Mouse (Mus musculus): Measurements from ENCODE around the gene Stx8. TPM values are rescaled to one million over a fixed set of nuclear protein-coding genes. Genes with fewer than 3 reads are reported as not detected.

Stx8 gene
- polyA plus RNA-seq, 1 experiment from 2014 or later = 71.0 TPM

DNA sequence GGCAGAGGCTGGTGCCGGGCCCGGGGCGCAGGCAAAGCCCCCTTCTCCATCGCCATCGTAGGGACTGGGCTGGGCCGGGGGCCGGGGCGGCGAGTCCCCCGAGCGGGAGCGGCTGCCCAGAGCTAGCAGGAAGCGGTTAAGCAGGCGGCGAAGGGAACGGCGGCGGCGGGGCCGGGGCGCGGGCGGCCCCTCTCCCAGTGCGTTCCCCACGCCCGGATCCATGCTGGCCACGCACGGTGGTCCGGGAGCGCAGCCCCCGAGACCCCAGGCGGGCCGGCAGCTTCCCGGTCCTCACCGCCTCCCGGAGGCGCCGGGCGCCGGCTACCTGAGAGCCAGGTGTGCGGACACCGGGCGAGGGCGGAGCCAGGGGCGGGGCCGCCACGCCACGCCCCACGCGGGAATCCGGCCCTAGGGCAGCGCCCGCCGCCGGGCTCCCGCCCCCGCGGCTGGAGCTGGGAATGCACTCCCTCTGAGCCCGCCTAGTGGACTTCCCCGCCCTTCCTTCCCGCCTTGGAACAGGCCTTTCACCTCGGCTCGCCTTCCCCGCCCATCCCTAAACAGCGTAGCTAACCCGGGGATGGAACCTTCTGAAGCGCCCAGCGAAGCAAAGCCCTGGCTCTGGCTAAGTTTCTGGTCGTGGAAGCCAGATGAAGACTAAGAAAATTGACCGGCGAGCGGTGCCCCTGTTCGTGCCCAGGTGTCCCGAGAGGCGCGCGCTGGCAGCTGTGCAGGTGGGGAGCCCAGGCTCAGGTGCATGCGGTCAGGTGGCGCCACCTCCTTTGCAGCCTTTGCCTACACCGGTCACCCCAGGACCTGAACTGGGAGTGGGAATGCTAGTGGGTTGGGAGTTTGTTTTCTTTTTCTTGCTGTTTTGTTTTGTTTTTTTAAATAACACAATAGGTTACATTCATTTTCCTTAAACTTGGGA is 43.9 kb upstream of the Stx8 start, which contains the start of gene Usp43:
Gene Usp43 (minus strand): TSS at position 327 of the 928 bp plus-strand sequence.
- TF ChIP-seq EP300 (optimal IDR thresholded peaks at IDR 0.05) = no peak
- TF ChIP-seq CTCF (IDR thresholded peaks at IDR 0.05; ENCODE audit: low read depth) = peak; percentile 20; the same call in 1 of the 2 replicates
- Histone ChIP-seq H3K27me3 (ENCODE audit: control insufficient read depth, insufficient read depth, low read length) (no peaks in the 10 kb centered on the region), H3K4me2 (replicated peaks; ENCODE audit: low read depth) (peak within 1 kb of the TSS; percentile 99), H3K36me3 (ENCODE audit: control insufficient read depth, insufficient read depth, low read length) (no peaks in the 10 kb centered on the region), H3K9me3 (ENCODE audit: control insufficient read depth, low read length) (no peaks in the 10 kb centered on the region), H3K9ac (ENCODE audit: low read length) (peak within 1 kb of the TSS; percentile 75), H3K4me3 (ENCODE audit: low read depth, low read length) (peak within 1 kb of the TSS; percentile 64), H3K4me1 (replicated peaks; ENCODE audit: control insufficient read depth, insufficient read depth) (no peaks in the 10 kb centered on the region), H3K27ac (replicated peaks) (peak within 1 kb of the TSS; percentile 96)
- ATAC-seq (ENCODE audit: low FRiP score, low TSS enrichment) = peak; percentile 91
- under 1% methylated on average over 54 of the region's 80 CpGs for WGBS
- DNase-seq (ENCODE audit: low spot score) = peak; percentile 93

- Histone ChIP-seq H3K36me3 (ENCODE audit: control insufficient read depth, insufficient read depth, low read length) (no peaks in the 10 kb centered on the region), H3K9ac (ENCODE audit: low read length) (peak overlapping the region; percentile 75), H3K9me3 (ENCODE audit: control insufficient read depth, low read length) (no peaks in the 10 kb centered on the region), H3K4me1 (replicated peaks; ENCODE audit: control insufficient read depth, insufficient read depth) (no peaks in the 10 kb centered on the region), H3K4me3 (ENCODE audit: low read depth, low read length) (peak overlapping the region; percentile 64), H3K27ac (replicated peaks) (peak overlapping the region; percentile 92), H3K27me3 (ENCODE audit: control insufficient read depth, insufficient read depth, low read length) (no peaks in the 10 kb centered on the region), H3K4me2 (replicated peaks; ENCODE audit: low read depth) (peak overlapping the region; percentile 99)
- TF ChIP-seq EP300 (optimal IDR thresholded peaks at IDR 0.05) (no peak), CTCF (IDR thresholded peaks at IDR 0.05; ENCODE audit: low read depth) (peak; percentile 61)
- ATAC-seq (ENCODE audit: low FRiP score, low TSS enrichment) = peak; percentile 51
- under 1% methylated on average over 12 of the region's 12 CpGs for WGBS
- peak; percentile 82 for DNase-seq (ENCODE audit: low spot score)
These were observed 43.3 kb upstream of the Stx8 start for GRCm38 (mm10) chr11:67922755-67923125.

- Histone ChIP-seq H3K4me2 (replicated peaks; ENCODE audit: low read depth) (no peak overlapping the region), H3K27ac (replicated peaks) (no peak overlapping the region), H3K4me1 (replicated peaks; ENCODE audit: control insufficient read depth, insufficient read depth) (no peaks in the 10 kb centered on the region), H3K36me3 (ENCODE audit: control insufficient read depth, insufficient read depth, low read length) (no peaks in the 10 kb centered on the region), H3K27me3 (ENCODE audit: control insufficient read depth, insufficient read depth, low read length) (no peaks in the 10 kb centered on the region), H3K4me3 (ENCODE audit: low read depth, low read length) (no peak overlapping the region), H3K9ac (ENCODE audit: low read length) (no peak overlapping the region), H3K9me3 (ENCODE audit: control insufficient read depth, low read length) (no peaks in the 10 kb centered on the region)
- ATAC-seq (ENCODE audit: low FRiP score, low TSS enrichment) (no peak), DNase-seq (ENCODE audit: low spot score) (no peak)
- no peak for TF ChIP-seq EP300 (optimal IDR thresholded peaks at IDR 0.05)
- TF ChIP-seq CTCF (IDR thresholded peaks at IDR 0.05; ENCODE audit: low read depth) = peak; percentile 55
- 94% methylated on average over 5 of the region's 5 CpGs for WGBS
These were observed 42.3 kb upstream of the Stx8 start for GRCm38 (mm10) chr11:67923720-67924119.

GRCm38 (mm10) chr11:67925000-67925399 is 41.0 kb upstream of the Stx8 start:
- ATAC-seq (ENCODE audit: low FRiP score, low TSS enrichment) (peak; percentile 43; the same call in 1 of the 2 replicates), DNase-seq (ENCODE audit: low spot score) (peak; percentile 81)
- H3K4me2 ChIP-seq (replicated peaks; ENCODE audit: low read depth) = no peak overlapping the region
- H3K4me1 ChIP-seq (replicated peaks; ENCODE audit: control insufficient read depth, insufficient read depth) = no peaks in the 10 kb centered on the region
- H3K27me3 ChIP-seq (ENCODE audit: control insufficient read depth, insufficient read depth, low read length) = no peaks in the 10 kb centered on the region
- H3K27ac ChIP-seq (replicated peaks) = no peak overlapping the region
- no peaks in the 10 kb centered on the region for H3K9me3 ChIP-seq (ENCODE audit: control insufficient read depth, low read length)
- H3K9ac ChIP-seq (ENCODE audit: low read length) = no peak overlapping the region
- WGBS = 74% methylated on average over 13 of the region's 13 CpGs
- H3K36me3 ChIP-seq (ENCODE audit: control insufficient read depth, insufficient read depth, low read length) = no peaks in the 10 kb centered on the region
- H3K4me3 ChIP-seq (ENCODE audit: low read depth, low read length) = no peak overlapping the region
- no peak for TF ChIP-seq EP300 (optimal IDR thresholded peaks at IDR 0.05)
- no peak for TF ChIP-seq CTCF (IDR thresholded peaks at IDR 0.05; ENCODE audit: low read depth)

DNA sequence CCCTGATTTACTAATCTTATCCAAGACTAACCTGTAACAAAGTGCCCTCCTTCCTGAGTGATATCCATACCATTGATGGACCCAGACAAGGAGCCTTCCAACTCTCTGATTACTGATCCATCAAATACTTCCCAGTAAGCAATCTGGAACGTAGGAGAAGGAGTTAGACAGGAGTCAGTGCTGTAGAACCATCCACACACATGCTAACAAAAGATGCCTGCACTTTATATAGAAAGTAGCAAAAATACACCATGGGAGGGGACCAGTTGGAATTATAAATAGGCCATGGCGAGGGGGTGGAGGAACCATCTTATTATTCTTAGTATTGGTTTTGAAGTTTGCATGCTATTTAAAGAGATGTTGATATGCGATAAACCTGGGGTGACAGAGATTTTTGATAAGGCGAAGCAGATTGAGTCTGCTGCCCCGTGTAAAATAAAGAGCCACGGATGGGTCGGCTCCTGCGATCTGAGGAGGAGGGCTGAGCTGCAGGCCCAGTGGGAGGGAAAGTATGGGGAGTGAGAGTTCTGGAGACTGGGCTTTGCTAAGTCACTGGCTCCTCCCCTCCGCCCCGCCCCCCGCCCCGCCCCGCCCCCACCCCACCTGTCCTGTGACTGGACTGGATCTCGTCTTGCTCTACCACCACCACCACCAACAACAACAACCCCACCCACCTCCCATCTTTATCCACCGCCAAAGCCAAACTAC is 39.5 kb upstream of the Stx8 start:
- no peak overlapping the region for H3K4me2 ChIP-seq (replicated peaks; ENCODE audit: low read depth)
- no peak overlapping the region for H3K9ac ChIP-seq (ENCODE audit: low read length)
- ATAC-seq (ENCODE audit: low FRiP score, low TSS enrichment) (no peak), DNase-seq (ENCODE audit: low spot score) (peak; percentile 45)
- H3K4me3 ChIP-seq (ENCODE audit: low read depth, low read length) = no peak overlapping the region
- TF ChIP-seq EP300 (optimal IDR thresholded peaks at IDR 0.05) (no peak), CTCF (IDR thresholded peaks at IDR 0.05; ENCODE audit: low read depth) (no peak)
- H3K27ac ChIP-seq (replicated peaks) = no peak overlapping the region
- no peaks in the 10 kb centered on the region for H3K36me3 ChIP-seq (ENCODE audit: control insufficient read depth, insufficient read depth, low read length)
- H3K4me1 ChIP-seq (replicated peaks; ENCODE audit: control insufficient read depth, insufficient read depth) = no peaks in the 10 kb centered on the region
- no peaks in the 10 kb centered on the region for H3K27me3 ChIP-seq (ENCODE audit: control insufficient read depth, insufficient read depth, low read length)
- WGBS = 17% methylated on average over 14 of the region's 15 CpGs
- no peaks in the 10 kb centered on the region for H3K9me3 ChIP-seq (ENCODE audit: control insufficient read depth, low read length)

Measured in stomach, postnatal 0 days (tissue).